Mouse (Mus musculus) thymus, postnatal 0 days (tissue): ENCODE data around the gene Lta. TPM values are rescaled to one million over a fixed set of nuclear protein-coding genes. Genes with fewer than 3 reads are reported as not detected.
A peak's percentile ranks its signal among the peaks of the same experiment; 100 is the strongest.

Experiments used
- DNase-seq: peaks from one replicate; pipeline ENCODE4 v3.0.0-alpha.2; 2015; ENCODE audit warnings: low spot score
- polyA plus RNA-seq: library from polyadenylated mRNA; unstranded; fragments of >200 nt; fragmentation: Nextera tagmentation; extraction: Ambion mirVana; gene quantifications from 2 replicates; pipeline ENCODE4 v1.2.1, GENCODE M21; 2015

Gene Lta
- polyA plus RNA-seq, 1 experiment from 2014 or later = 4.7 TPM

- no peak for DNase-seq
These were observed 17.8 kb downstream of the Lta start for GRCm38 (mm10) chr17:35187345-35187744.

DNA sequence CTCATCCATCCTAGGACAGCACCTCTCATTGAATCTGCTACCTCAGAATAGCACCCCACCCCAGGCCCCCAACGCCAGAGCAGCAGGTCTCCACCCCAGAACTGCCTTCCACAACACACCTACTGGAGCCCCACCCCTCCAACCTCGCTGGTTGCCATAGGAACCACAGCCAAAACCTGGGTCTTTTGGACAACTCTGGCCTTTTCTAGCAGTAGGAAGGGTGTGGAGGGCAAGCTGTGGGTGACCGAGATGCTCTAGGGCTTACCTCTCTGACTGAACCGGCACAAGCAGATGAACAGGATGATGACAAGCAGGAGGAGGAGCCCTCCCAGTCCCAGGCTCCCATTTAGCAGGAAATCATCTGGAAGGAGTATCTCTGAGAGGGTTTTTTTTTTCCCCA lies 18.5 kb downstream of the Lta start:
- peak; percentile 71 for DNase-seq

DNA sequence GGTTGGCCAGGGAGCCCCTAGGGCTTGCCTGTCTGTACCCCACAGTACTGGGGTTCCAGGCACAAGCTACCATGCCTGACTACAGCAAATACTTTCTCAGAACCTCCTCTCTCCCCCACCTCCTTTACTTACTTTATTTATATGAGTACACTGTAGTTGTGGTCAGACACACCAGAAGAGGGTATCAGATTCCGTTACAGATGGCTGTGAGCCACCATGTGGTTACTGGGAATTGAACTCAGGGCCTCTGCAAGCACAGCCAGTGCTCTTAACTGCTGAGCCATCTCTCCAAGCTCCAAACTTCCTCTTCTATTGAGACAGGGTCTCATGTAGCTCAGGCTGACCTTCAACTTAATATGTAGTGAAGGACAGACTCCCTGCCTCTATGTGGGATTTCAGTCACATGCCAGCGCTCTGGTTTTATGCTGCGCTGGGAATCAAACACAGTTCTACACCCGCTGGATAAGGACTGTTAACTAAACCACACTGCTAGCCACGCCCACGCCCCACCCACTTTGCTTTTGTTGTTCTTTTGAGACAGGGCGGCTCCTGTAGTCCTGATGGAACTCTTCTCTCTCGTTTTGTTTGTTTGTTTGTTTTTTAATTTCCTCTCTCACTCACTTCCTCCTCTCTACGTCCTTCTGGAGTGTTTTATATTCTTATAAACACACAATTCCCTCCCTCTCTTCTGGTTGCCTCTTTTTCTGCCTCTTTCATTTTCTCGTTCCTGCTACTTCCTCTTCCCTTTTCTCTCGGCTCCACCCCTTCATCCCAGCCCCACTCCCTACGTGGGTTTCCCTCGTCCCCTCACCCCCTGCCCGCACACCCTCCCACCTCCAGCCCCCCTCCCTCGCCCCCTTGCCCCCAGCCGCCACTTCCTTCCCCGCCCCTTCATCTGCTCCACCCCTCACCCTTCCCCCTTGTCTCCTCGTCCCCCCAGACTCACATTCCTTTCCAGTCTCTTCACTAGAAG lies 19.2 kb downstream of the Lta start:
- peak; percentile 85 for DNase-seq

DNA sequence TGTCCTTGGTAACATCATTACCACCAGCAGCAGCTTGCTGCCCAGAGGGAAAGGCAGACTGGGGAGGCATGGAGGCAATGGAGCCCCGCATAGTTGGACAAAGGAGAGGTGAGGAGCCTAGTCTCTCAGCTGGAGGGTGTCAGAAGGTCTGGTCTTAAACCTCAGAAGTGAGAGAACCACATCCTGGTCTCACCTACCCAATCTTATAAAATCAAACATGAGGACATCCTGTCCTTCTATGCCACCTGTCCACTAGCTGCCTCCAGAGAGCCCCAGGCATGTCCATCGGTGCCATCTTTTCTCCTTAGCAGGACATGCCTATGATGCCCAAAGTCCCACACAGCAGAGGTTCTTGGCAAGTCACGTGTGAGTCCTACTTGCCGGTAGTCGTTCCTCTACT lies 25.1 kb downstream of the Lta start:
- no peak for DNase-seq

- peak; percentile 80 for DNase-seq
These were observed 26.6 kb downstream of the Lta start for GRCm38 (mm10) chr17:35178528-35178927.

DNA sequence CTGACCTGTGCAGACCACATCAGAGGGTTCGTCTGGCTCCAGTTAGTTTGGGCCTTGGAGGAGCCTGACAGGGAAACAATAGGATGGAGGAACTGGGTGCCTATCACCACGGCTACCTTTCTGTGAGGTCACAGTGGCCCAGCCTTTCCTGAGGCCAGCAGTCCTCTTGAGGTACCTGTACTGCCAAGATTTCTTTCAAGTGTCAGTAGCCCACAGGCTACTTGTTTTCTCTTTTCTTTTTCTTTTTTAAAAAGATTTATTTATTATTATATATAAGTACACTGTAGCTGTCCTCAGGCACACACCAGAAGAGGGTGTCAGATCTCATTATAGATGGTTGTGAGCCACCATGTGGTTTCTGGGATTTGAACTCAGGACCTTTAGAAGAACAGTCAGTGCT lies 29.2 kb downstream of the Lta start, which contains the start of gene Aif1:
Aif1 (minus strand) TSS at position 101 of the 400 bp plus-strand sequence.
- DNase-seq = no peak

DNA sequence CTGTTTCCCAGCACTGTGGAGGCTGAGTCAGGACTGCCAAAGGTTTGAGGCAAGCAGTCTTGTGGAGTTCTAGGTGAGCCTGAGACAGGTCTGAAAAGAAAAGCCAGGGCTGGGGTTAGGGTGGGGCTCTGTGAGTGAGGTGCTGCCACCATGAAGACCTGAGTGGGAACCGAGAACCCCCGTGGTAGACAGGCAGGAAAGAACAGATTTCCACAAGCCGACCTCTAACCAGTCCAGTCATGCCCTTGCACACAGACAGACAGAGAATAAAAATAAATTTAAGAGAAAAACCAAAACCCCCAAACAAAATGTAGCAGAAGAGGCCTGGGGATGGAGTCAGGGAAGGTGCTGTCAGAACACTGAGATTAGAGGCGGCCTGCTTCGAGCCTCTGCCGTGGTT lies 29.8 kb downstream of the Lta start:
- no peak for DNase-seq

DNA sequence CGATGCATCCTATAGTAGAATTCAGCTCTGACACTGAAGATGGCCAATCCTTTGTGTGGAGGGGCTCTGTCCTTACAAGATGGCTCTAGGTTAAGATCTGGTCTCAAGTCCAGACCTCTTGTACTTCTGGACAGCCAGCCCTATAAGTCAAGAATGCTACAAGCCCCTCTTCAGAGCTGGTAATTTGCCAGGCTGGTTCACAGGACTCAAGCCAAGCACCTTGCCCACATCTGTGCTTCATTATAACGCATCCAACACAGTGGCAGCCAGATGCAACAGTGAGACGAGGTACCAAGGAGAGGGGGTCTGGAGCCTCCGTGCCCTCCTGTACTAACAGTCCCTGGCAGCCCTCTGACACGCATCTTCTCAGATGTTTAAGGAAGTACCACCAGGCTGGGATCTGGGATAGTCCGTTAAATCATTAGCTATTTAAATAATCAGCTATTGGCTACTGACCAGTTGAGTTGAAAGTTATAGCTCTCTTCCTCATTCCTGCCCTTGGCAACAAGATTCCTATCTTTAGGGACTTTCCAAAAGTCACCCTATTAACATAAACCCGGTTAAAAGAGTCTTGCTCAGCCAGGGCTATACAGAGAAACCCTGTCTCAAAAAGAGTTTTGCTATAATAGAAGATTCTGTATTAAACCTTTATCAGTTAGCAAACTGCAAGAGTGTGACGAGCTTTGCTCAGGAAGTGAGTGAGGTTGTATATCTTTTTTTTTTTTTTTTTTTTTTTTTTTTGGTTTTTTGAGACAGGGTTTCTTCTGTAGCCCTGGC lies 30.8 kb downstream of the Lta start:
- DNase-seq = no peak

- peak; percentile 48 for DNase-seq
These were observed 31.8 kb downstream of the Lta start for GRCm38 (mm10) chr17:35173329-35173728.

DNA sequence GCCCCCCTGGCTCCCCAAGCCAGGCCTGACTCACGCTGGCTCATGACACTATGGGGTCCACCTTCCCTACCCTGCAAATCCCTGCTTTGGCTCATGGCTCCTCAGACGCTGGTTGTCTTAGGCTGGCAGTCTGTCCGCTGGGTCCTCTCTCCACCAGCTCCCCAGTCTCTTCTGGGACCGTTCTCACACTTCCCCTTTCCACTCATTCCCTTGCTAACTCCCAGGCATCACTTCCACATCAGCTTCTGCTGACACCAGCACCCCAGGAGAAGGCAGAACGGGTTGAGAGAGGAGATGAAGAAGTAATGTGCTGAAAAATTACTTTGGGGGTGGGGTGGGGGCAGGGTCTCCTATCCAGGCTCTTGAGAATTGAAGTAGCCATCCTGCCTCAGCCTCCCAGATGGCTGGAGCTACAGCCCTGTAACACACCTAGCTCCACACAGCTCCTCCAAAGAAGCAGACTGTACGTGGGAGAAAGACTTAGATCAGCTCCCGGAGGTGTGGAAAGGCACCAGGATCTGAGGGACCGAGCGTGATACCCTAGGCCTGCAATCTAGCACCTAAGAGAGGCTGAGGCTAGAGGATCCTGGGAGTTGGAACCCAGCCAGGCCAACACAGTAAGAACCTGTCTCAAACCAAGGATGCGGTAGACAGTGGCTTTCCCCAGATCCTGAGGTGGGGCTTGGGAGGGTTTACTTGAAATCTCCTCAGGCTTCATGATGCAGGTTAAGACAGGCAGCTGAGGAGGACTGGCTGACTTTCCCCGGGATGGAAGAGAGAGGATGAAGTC lies 32.5 kb downstream of the Lta start:
- no peak for DNase-seq

DNA sequence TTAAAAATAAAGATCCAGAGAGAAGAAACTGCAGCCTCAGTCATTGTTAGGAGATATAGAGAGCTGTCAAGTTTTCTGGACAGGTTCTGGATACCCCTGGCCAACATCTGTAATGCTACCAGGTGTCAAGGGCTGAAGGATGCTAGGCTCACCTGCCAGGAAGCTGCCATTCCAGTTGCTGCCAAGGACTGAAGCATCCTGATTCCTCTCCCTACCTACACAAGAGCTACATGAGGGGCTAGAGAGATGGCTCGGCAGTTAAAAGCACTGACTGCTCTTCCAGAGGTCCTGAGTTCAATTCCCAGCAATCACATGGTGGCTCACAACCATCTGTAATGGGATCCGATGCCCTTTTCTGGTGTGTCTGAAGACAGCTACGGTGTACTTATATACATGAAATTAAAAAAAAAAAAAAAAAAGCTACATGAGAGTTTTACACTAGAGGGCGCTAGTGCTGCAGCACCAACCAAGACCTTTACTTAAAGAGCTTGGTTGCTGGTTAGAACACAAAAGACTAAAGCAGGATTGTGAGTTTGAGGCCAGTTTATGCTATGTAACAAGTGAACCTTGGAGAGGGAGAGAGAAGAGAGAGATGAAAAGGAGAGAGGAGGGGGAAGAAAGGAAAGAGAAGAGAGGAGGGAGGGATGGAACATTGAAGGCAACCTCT lies 36.5 kb downstream of the Lta start:
- peak; percentile 84 for DNase-seq

DNA sequence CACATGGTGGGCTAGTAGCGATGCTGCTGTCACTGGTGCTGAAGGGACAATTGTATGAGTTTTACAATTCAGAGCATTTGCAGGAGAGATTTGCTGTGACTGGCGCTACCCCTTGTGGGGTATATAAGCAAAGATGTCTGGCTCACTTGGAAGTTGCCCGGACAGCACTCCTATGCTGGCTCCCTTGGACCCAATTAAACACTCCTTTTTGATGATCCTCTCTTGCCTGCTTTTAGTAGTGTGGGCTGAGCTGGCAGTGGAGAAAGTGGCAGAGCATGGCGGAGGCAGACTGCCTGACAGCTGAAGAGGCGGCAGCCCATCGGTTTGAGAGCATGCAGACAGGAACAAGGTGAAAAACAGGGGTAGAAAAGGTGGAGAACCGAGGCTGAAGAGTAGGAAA lies 37.4 kb downstream of the Lta start:
- DNase-seq = no peak

- peak; percentile 89 for DNase-seq
These were observed 38.7 kb downstream of the Lta start for GRCm38 (mm10) chr17:35166352-35167035.

- DNase-seq = no peak
These were observed 39.5 kb downstream of the Lta start for GRCm38 (mm10) chr17:35165451-35166155.

DNA sequence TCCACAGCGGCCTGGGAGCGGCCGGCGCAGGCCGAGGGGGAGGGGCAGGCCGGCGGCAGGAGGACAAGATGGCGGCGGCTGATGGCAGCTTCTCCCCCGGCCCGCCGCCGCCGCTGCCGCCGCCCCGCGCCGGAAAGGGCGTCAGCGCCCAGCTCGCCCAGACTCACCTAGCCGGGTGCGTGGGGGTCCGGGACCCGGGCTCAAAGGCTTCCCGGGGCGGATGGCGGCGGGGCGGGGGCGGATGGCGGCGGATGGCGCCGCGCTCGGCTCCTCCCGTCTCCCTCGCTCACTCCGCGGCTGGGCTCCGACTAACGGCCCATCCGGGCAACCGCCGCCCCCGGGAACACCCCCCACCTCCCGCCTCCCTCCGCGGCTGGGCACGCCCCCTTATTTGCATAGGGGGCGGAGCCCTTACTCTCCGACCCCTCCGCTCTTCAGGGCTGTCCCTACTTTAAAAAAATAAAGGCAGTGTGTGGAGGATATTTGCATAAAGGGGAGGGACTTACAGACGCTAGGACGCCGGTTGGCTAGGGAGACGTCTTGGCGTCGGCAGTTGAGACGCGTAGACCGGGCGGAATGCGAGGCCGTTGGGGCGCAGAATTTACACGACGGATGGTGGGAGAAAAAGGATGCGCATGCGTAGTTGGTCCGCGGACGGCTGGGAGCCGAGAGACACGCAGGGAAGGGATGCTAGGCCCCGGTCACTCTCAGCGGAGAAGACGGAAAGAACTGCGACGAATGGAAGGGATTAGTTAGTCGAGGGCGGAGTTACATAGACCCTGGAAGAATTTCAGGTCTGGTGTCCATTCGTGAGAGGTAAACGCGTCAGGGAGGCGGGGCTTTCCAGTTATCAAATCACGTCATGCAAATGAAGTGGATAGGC lies 40.3 kb downstream of the Lta start, which contains the start of gene Prrc2a:
Prrc2a (minus strand) TSS at position 330 of the 883 bp plus-strand sequence.
- DNase-seq = peak; percentile 99

DNA sequence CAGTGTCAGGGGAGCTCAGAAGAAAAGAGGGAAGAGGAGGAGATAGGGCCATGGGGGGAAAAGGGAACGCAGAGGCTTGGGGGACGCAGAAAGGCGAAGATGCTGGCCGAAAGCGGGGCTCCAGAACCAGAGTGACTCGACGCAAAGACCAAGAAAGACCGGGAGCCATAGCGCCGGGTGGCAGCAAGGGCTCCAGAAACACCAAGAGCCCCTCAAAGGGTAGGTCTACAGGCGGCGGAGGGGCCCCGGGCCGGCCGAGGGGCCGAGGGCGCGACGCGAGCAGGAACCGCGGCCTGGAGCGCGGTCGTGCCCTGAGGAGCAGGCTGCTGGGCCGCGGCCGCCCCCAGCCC lies 41.0 kb downstream of the Lta start:
- no peak for DNase-seq

DNA sequence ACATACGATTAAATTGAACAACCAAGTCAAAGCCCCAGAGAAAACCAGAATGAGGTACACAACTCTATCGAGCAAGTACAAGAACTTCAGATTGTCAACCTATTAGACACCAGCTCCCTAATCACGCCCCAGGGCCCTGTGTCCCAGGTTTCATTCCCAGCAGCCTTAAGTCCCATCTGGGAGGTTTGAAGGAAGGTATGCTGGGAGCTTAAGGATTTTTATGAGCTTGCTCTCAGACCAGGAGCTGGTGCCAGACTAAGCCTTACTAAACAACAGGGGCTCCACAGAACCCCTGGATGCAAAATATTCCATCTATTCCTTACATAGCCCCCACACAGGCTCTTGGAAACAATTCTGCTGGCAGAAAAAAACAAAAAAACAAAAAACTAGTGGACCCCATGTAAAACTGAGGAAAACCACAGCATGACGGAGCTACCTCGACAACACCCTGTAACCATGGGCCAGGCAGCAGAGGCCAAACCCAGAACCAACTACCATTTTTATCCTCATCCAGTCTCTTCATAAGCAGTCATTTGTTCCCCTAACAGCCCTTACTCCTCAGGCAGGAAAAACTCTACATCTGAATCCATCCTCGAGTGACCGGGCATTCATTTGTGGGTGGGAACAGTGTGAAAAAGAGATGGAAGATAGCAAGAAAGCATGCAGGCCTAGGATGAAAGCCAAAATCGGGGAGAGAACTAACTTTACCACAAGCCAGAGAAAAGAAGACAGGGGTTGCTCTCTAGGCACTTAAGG lies 41.6 kb downstream of the Lta start:
- DNase-seq = no peak

DNA sequence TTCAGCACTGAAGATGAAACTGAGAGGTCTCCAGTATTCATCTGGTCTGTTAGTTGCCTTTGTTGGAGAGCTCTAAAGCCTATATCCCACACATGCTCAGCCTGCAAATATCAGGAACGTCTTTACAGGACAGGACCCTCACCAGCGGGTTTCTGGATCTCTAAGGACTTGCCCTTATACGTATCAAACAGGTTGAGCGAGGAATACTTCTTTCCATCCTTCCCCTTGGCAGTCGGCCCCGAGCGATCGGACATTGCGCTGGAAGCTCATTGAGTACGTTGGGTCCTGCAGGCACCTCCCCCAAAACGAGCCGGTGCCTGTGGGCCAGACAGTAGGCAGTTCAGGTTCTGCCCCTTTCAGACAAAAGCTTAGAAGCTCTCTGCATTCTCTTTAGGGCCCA lies 42.4 kb downstream of the Lta start:
- no peak for DNase-seq
